Mouse (Mus musculus) CH12F3 (cell line): ENCODE data around the gene Dus1l.
"Not testable (repeated sequence)": the region's sequence is repeated elsewhere in the genome, so short reads cannot be mapped to it uniquely, and the experiment has no call there.

Experiments
- in situ Hi-C: fragments of 300-500 bp; cut with MboI; formaldehyde crosslinking; loops from 2 replicates; pipeline ENCODE4 v1.14.3; 2020; ENCODE audit warnings: low sequenced_read_pairs

Dus1l gene

GRCm38 (mm10) chr11:120795756-120796613 lies at the start of gene Dus1l:
TSS of gene Dus1l (minus strand) at chr11:120796403.
- in situ Hi-C loops, result no loop called here

GRCm38 (mm10) chr11:120844329-120844728 lies 48.1 kb upstream of the Dus1l start:
- in situ Hi-C loops, result no loop called here

GRCm38 (mm10) chr11:120833555-120834280 lies 37.5 kb upstream of the Dus1l start:
- in situ Hi-C loops, result no loop called here

GRCm38 (mm10) chr11:120832962-120833361 lies 36.8 kb upstream of the Dus1l start:
- in situ Hi-C loops, result not testable (repeated sequence)

GRCm38 (mm10) chr11:120831659-120832440 lies 35.6 kb upstream of the Dus1l start:
- in situ Hi-C loops, result no loop called here

- in situ Hi-C loops, result no loop called here
Measured at GRCm38 (mm10) chr11:120830686-120831085, 34.5 kb upstream of the Dus1l start.

GRCm38 (mm10) chr11:120829757-120830532 lies 33.7 kb upstream of the Dus1l start:
- in situ Hi-C loops, result no loop called here

- in situ Hi-C loops, result no loop called here
Measured at GRCm38 (mm10) chr11:120828416-120828815, 32.2 kb upstream of the Dus1l start.

GRCm38 (mm10) chr11:120826016-120826953 lies 30.1 kb upstream of the Dus1l start:
- in situ Hi-C loops, result no loop called here

- in situ Hi-C loops, result no loop called here
Measured at GRCm38 (mm10) chr11:120825289-120825863, 29.2 kb upstream of the Dus1l start.

- in situ Hi-C loops, result no loop called here
Measured at GRCm38 (mm10) chr11:120824787-120825288, 28.6 kb upstream of the Dus1l start.

GRCm38 (mm10) chr11:120823956-120824786 lies 28.0 kb upstream of the Dus1l start, which contains the start of gene Fasn:
TSS of gene Fasn (minus strand) at chr11:120824547.
- in situ Hi-C loops, result no loop called here

- in situ Hi-C loops, result no loop called here
Measured at GRCm38 (mm10) chr11:120823551-120823947, 27.3 kb upstream of the Dus1l start.

- in situ Hi-C loops, result no loop called here
Measured at GRCm38 (mm10) chr11:120822831-120823550, 26.8 kb upstream of the Dus1l start.

- in situ Hi-C loops, result no loop called here
Measured at GRCm38 (mm10) chr11:120822321-120822720, 26.1 kb upstream of the Dus1l start.

- in situ Hi-C loops, result no loop called here
Measured at GRCm38 (mm10) chr11:120821076-120821922, 25.1 kb upstream of the Dus1l start.
